Mouse (Mus musculus): ENCODE results near the gene Setx.

Setx gene

GRCm38 (mm10) chr2:29218831-29219230 lies 94.8 kb downstream of the Setx start:
- no peak for DNase-seq

- peak; percentile 15 for DNase-seq
Observed at GRCm38 (mm10) chr2:29222302-29222701, 98.3 kb downstream of the Setx start.

DNA sequence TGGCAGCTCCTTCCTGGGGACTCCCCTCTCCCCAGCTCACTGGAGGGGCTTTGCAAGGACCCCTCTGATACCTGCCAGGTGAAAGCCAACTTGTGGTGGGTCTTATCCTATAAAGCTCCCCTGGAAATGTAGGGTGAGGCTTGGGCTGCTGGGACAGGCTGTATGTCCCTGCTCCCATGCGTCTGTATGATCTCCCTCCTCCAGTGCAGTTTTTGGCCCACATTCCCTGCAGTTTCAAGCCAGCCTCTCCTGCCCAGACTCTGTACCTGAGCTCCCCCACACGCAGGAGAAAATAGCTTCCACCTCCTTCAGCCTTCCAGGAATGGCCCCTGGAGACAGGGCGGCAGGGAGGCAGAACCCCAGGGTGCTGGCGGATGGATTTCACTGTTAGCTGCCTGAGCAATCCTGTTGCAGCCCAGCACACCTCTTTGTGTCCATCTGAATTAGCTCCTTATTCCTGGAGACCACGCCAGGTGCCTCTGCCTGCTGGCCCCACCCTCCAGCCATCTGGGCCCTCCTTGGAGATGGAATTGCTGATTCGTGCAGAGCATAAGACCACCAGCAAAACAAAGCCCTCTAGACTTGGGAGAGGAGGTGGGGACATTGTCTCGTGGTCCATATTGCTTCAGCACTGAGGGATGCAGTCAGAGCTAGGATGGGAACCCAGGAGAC lies 99.7 kb downstream of the Setx start:
- no peak for DNase-seq

GRCm38 (mm10) chr2:29226671-29227070 lies 102.7 kb downstream of the Setx start:
- DNase-seq, result no peak

DNA sequence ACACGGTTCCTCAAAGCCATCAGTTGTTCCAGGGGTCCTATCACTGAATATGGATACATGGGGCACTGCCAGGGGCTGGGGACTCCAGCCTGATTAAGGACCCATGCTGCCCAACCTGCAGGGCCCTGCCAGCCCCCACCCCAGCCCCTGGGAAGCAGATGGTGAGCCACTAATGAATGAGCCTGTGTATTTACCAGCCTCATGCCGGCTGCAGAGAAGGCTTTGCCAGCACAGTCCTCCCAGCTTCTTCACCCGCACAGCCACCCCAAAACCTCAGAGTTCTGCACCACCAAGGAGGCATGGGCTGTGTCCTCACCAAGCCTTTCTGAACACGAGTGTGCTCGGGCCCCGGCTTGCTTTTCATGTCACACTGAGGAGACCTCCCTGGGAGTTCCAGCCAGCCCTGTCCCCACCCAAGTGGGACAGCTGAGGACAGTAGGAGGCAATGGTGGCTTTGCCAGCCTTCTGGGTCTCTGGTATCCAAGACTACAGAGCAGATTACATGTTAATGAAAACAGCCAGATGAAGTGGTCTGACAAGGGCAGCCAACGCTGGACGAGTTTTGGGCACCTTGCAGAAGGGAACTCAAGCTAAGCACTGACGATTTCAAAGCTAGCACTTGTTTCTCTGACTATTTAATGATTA lies 106.3 kb downstream of the Setx start:
- no peak for DNase-seq

All from liver (tissue).